Mouse (Mus musculus): Measurements from ENCODE around the gene Tex14. TPM values are rescaled to one million over a fixed set of nuclear protein-coding genes. Genes with fewer than 3 reads are reported as not detected.
"Not testable (repeated sequence)": the region's sequence is repeated elsewhere in the genome, so short reads cannot be mapped to it uniquely, and the experiment has no call there.

The Tex14 gene
- total RNA-seq, 2 experiments from 2014 or later, result 0.45 to 1.4 TPM

DNA sequence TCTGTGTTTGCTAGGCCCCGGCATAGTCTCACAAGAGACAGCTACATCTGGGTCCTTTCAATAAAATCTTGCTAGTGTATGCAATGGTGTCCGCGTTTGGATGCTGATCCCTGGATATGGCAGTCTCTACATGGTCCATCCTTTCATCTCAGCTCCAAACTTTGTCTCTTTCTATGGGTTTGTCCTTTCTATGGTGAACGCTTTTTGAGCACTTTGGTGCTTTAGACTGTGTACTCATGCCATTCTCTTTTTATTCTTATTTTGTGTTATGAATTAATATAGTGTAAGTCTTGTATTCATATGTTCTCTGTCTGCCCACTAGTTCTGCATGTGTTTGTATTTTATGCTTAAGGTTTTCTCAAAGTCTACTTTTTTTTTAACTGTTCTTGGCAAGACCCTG lies 67.2 kb downstream of the Tex14 start:
- DNase-seq, result not testable (repeated sequence)

DNA sequence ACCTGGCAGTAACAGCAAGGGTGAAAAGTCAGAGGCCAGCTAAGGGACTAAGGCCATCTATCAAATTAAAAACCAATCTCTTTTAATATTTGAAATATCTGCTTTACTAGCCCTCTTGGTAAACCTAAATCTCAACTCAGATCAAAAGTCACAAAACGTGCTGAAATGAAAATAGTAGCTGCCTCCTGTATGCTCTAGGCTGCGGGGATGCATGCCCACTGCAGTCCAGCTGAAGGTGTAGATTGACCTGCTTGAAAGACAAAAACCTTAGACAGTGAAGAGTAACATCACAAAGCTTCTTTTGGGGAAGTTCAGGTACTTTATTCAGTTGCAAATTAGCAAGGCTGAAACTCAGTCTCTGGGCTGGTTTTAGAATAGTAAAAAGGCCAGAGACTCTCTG lies 74.3 kb downstream of the Tex14 start:
- DNase-seq, result not testable (repeated sequence)

DNA sequence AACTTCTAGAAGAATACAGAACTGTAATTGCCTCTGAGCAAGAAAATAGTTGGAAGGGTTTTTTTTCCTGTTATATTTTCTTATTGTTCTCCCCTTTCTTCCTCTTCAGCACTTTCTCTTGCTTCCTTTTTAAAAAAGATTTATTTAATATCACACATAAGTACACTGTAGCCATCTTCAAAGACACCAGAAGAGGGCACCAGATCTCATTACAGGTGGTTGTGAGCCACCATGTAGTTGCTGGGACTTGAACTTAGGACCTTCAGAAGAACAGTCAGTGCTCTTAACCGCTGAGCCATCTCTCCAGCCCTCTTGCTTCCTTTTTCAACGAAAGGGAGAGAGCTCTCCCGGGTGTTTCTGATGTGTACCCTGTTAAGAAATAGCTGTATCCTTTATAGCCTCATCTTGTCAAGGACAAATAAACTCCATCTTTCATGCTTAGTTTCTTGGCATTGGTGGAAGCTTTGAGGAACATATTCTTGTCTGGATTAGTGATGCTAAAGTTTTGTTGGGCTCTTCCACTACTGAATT lies 79.0 kb downstream of the Tex14 start:
- no peak for DNase-seq

GRCm38 (mm10) chr11:87488948-87489347 lies 84.1 kb downstream of the Tex14 start:
- DNase-seq, result no peak

GRCm38 (mm10) chr11:87504690-87505214 lies 99.9 kb downstream of the Tex14 start:
- DNase-seq, result no peak

GRCm38 (mm10) chr11:87506502-87506901 lies 101.6 kb downstream of the Tex14 start:
- DNase-seq, result no peak

DNA sequence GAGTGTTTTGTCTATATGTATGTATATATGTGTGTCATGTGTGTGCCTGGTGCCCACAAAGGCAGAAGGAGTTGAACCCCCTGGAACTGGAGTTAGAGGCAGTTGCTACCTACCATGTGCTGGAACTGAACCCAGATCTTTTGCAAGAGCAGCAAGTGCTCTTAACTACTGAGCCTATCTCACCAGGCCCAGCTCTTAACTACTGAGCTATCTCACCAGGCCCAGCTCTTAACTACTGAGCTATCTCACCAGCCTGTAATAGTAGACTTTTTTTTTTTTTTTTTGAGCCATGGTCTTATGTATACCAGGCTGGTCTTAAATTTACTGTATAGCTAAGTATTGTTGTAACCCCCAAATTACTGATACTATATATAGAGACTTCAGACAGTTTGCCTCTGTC lies 102.2 kb downstream of the Tex14 start:
- no peak for DNase-seq

GRCm38 (mm10) chr11:87519260-87519659 lies 114.4 kb downstream of the Tex14 start:
- no peak for DNase-seq

GRCm38 (mm10) chr11:87523466-87523865 lies 118.6 kb downstream of the Tex14 start:
- no peak for DNase-seq

DNA sequence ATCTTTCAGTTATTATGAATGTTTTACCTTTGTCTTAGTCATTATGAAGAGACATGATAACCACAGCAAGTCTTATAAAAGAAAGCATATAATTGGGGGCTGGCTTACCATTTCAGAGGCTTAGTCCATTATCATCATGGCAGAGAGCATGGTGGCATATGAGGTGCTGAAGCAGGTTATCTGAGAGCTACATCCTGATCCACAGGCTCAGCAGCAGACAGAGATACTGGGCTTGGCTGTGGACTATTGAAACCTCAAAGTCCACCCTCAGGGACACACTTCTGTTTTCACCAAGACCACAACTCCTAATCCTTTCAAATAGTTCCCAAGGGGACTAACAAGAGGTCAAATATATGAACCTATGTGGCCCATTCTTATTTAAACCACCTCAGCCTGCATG lies 119.1 kb downstream of the Tex14 start:
- DNase-seq, result no peak

- no peak for DNase-seq
Measured at GRCm38 (mm10) chr11:87524780-87525179, 119.9 kb downstream of the Tex14 start.

DNA sequence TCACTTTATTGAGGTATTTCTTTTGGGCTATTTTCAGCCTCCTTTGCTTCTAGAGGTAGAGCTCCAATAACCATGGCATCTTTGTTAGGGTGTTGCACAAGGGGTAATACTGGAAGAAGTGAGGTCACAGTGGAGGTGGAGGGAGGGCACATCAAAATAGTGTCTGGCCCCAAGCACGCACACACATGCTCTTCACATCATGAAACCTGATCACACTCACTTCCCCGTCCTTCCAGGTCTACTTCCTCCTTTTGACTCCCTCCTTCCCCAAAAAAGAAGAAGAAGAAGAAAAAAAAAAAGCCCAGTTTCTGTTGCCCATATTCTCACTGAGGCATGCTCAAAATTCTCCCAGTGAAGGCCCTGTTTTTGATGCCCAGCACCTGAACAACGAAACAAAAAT lies 122.5 kb downstream of the Tex14 start:
- no peak for DNase-seq

- DNase-seq, result no peak
Measured at GRCm38 (mm10) chr11:87527990-87528389, 123.1 kb downstream of the Tex14 start.

GRCm38 (mm10) chr11:87531695-87532094 lies 126.8 kb downstream of the Tex14 start:
- DNase-seq, result no peak

GRCm38 (mm10) chr11:87542285-87542684 lies 137.4 kb downstream of the Tex14 start:
- DNase-seq, result no peak

- no peak for DNase-seq
Measured at GRCm38 (mm10) chr11:87542906-87543305, 138.0 kb downstream of the Tex14 start.

DNA sequence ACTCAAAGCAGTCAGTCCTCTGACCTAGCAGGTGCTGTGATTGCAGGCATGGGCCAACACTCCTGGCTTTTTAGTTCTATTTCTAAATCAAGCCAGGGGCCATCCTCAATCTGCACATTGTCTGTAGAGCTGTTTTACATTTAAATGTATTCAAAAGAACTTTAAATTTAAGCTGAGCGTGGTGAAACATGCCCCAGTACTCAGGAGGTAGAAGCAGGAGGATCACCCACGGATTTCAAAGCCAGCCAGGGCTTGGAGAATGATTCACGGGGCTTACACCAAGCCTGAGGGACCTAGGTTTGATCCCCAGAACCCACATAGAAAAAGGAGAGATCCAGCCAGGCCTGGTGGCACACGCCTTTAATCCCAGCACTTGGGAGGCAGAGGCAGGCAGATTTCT lies 148.5 kb downstream of the Tex14 start:
- no peak for DNase-seq

- no peak for DNase-seq
Measured at GRCm38 (mm10) chr11:87554386-87554785, 149.5 kb downstream of the Tex14 start.

GRCm38 (mm10) chr11:87555106-87555703 lies 150.3 kb downstream of the Tex14 start:
- DNase-seq, result no peak

- DNase-seq, result no peak
Measured at GRCm38 (mm10) chr11:87561208-87561607, 156.3 kb downstream of the Tex14 start.

- DNase-seq, result no peak
Measured at GRCm38 (mm10) chr11:87566501-87566900, 161.6 kb downstream of the Tex14 start, which contains the start of gene Gm11492. Gene Gm11492 (plus strand): TSS chr11:87566653.

DNA sequence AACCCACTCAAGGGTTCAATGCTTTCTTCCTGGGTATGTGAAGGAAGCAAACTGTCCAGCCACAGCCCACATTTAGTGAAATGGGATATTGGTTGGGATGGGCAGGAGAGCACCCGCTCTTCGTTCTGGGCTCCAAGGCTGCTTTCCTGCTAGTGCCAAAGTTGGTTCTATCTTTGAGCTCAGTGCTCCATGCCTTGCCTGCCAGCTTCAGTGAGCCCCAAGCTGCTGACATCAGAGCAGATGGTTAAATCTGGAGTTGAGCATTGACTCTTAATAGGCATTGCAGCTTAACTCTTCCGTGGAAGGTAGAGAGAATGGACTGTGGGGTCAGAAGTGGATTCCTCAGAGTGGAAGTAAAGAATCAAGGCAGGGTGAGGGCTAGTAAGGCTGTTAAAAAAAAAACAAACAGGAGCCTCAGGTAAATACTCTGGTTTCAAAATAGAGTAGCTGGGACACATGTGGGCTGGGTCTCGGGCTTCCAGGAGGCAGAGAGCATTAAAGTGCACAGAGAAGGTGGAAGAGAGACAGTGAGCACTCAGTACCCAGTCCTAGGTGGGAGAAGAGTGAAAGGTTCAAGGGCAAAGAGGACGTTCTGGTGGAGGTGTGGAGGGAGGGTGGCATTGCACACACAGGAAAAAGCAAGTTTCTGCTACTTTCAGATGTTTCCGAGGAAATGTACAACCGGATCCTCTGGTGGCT lies 163.5 kb downstream of the Tex14 start, which contains the start of gene Sept4:
Gene Sept4, plus strand, starts transcription at position 649 of the 699 bp plus-strand sequence.
- DNase-seq, result no peak

DNA sequence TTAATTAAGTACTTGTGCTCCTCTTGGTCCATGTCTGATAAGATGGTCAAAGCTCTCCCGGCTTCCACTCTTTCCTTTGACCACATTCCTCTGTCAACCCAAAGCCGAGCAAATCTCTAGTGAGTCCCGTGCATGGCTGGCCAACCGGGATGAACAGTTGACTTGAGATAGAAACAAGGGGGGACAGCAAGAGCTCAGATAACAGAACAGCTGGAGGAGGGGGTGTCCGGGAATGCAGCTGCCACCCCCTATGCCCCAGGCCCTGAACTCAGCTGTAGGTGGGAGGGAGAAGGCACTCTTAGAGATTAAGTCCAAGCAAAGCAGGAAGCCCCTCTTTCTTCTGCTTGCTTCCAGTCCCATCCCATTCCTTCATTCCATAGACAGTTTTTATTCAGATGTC lies 165.9 kb downstream of the Tex14 start:
- no peak for DNase-seq

Data from gastrocnemius, postnatal 10 days (tissue).